Mouse (Mus musculus) stomach, embryonic 16.5 days (tissue): ENCODE data around the gene Prex1. TPM values are rescaled to one million over a fixed set of nuclear protein-coding genes. Genes with fewer than 3 reads are reported as not detected.

Source experiments
- ATAC-seq: fragments of 200-750 bp; cut with Nextera tagmentation; 2 replicates; pipeline ENCODE4 v1.8.0; 2017; ENCODE audit warnings: moderate number of reproducible peaks, moderate TSS enrichment; ENCODE audit not compliant: insufficient read depth, low FRiP score
- H3K27ac ChIP-seq: fragments of 300-500 bp; sonication (generic); 2 replicates; pipeline ENCODE4 v1.5.1; 2014; ENCODE audit warnings: low read length
- H3K27me3 ChIP-seq: fragments of 300-500 bp; sonication (generic); 2 replicates; pipeline ENCODE4 v1.6.1; 2014; ENCODE audit warnings: low read length, control low read depth, mixed read lengths; ENCODE audit not compliant: control insufficient read depth, insufficient read depth
- H3K36me3 ChIP-seq: fragments of 300-500 bp; sonication (generic); 2 replicates; pipeline ENCODE4 v1.6.1; 2014; ENCODE audit warnings: low read length; ENCODE audit not compliant: control insufficient read depth, insufficient read depth
- H3K4me1 ChIP-seq: fragments of 300-500 bp; sonication (generic); 2 replicates; pipeline ENCODE4 v1.6.1; 2014; ENCODE audit warnings: low read length, control low read depth, mixed read lengths; ENCODE audit not compliant: control insufficient read depth, insufficient read depth
- H3K4me2 ChIP-seq: fragments of 300-500 bp; sonication (generic); 2 replicates; pipeline ENCODE4 v1.6.1; 2014; ENCODE audit warnings: low read depth, low read length, mixed read lengths
- H3K4me3 ChIP-seq: fragments of 300-500 bp; sonication (generic); replicated peaks from 2 replicates; pipeline ENCODE4 v1.5.1; 2014; ENCODE audit warnings: mild to moderate bottlenecking, low read length
- H3K9ac ChIP-seq: fragments of 300-500 bp; sonication (generic); 2 replicates; pipeline ENCODE4 v1.6.1; 2014; ENCODE audit warnings: low read length
- H3K9me3 ChIP-seq: fragments of 300-500 bp; sonication (generic); replicated peaks from 2 replicates; pipeline ENCODE4 v1.6.1; 2016; ENCODE audit warnings: low read length, control low read depth; ENCODE audit not compliant: control insufficient read depth
- WGBS: fragments of 180-500 bp; shearing (Covaris S2); extraction: QIAGEN DNeasy Blood & Tissue Kit; methylation state at CpG from one replicate; pipeline ENCODE4 v1.1.7; 2014; 5-methylcytosine and 5-hydroxymethylcytosine counted together
- polyA plus RNA-seq: library from polyadenylated mRNA; unstranded; fragments of >200 nt; fragmentation: Nextera tagmentation; extraction: Ambion mirVana; gene quantifications from 2 replicates; pipeline ENCODE4 v1.2.1, GENCODE M21; 2015

Prex1 gene
- polyA plus RNA-seq, 1 experiment from 2014 or later: 11.0 TPM

GRCm38 (mm10) chr2:166683885-166684544, 29.6 kb downstream of the Prex1 start:
- Histone ChIP-seq H3K4me1 (peaks cover 7% of the 10 kb centered on the region), H3K27me3 (no peaks in the 10 kb centered on the region), H3K4me2 (0 out of 2 replicates have a peak overlapping the region, but pooled peaks have one; percentile 27), H3K9ac (no peak overlapping the region), H3K36me3 (no peaks in the 10 kb centered on the region), H3K4me3 (no peak overlapping the region), H3K9me3 (no peaks in the 10 kb centered on the region), H3K27ac (no peak overlapping the region)
- WGBS: 18% methylated on average over 13 of the region's 13 CpGs
- no peak; the same call in 1 of the 2 replicates for ATAC-seq

- 63% methylated on average over 4 of the region's 4 CpGs for WGBS
- Histone ChIP-seq H3K4me1 (peaks cover 13% of the 10 kb centered on the region), H3K9ac (no peak overlapping the region), H3K9me3 (no peaks in the 10 kb centered on the region), H3K36me3 (no peaks in the 10 kb centered on the region), H3K27me3 (no peaks in the 10 kb centered on the region), H3K4me3 (no peak overlapping the region), H3K4me2 (no peak overlapping the region), H3K27ac (no peak overlapping the region)
- no peak for ATAC-seq
These were observed 30.8 kb downstream of the Prex1 start for GRCm38 (mm10) chr2:166682866-166683265.

- peaks cover 24% of the 10 kb centered on the region for H3K4me1 ChIP-seq
- no peaks in the 10 kb centered on the region for H3K36me3 ChIP-seq
- ATAC-seq: peak; percentile 26; the same call in 1 of the 2 replicates
- no peak overlapping the region for H3K27ac ChIP-seq
- no peak overlapping the region for H3K4me3 ChIP-seq
- H3K9ac ChIP-seq: 0 out of 2 replicates have a peak overlapping the region, but pooled peaks have one; percentile 9
- no peak overlapping the region for H3K4me2 ChIP-seq
- H3K27me3 ChIP-seq: no peaks in the 10 kb centered on the region
- H3K9me3 ChIP-seq: no peaks in the 10 kb centered on the region
- WGBS: 46% methylated on average over 13 of the region's 13 CpGs
These were observed 34.5 kb downstream of the Prex1 start for GRCm38 (mm10) chr2:166678959-166679759.

GRCm38 (mm10) chr2:166676933-166677332, 36.7 kb downstream of the Prex1 start:
- Histone ChIP-seq H3K4me2 (no peak overlapping the region), H3K36me3 (no peaks in the 10 kb centered on the region), H3K9me3 (no peaks in the 10 kb centered on the region), H3K4me1 (peaks cover 24% of the 10 kb centered on the region; the same call in 1 of the 2 replicates), H3K27ac (no peak overlapping the region), H3K27me3 (no peaks in the 10 kb centered on the region), H3K4me3 (no peak overlapping the region), H3K9ac (no peak overlapping the region)
- ATAC-seq: no peak
- WGBS: 88% methylated on average over 11 of the region's 11 CpGs

GRCm38 (mm10) chr2:166676498-166676897, 37.1 kb downstream of the Prex1 start:
- Histone ChIP-seq H3K4me1 (peaks cover 25% of the 10 kb centered on the region; the same call in 1 of the 2 replicates), H3K9me3 (no peaks in the 10 kb centered on the region), H3K27me3 (no peaks in the 10 kb centered on the region), H3K36me3 (no peaks in the 10 kb centered on the region), H3K9ac (no peak overlapping the region), H3K27ac (no peak overlapping the region), H3K4me3 (no peak overlapping the region), H3K4me2 (no peak overlapping the region)
- 83% methylated on average over 14 of the region's 14 CpGs for WGBS
- ATAC-seq: no peak

GRCm38 (mm10) chr2:166675588-166676444, 37.8 kb downstream of the Prex1 start:
- Histone ChIP-seq H3K9ac (no peak overlapping the region), H3K4me1 (peaks cover 28% of the 10 kb centered on the region; the same call in 1 of the 2 replicates), H3K4me2 (no peak overlapping the region), H3K9me3 (no peaks in the 10 kb centered on the region), H3K36me3 (no peaks in the 10 kb centered on the region), H3K27ac (no peak overlapping the region), H3K27me3 (no peaks in the 10 kb centered on the region), H3K4me3 (no peak overlapping the region)
- WGBS: 48% methylated on average over 14 of the region's 14 CpGs
- ATAC-seq: peak; percentile 18; the same call in 1 of the 2 replicates

- Histone ChIP-seq H3K4me2 (no peak overlapping the region), H3K9me3 (no peaks in the 10 kb centered on the region), H3K9ac (no peak overlapping the region), H3K4me3 (no peak overlapping the region), H3K27me3 (no peaks in the 10 kb centered on the region), H3K4me1 (peaks cover 28% of the 10 kb centered on the region; the same call in 1 of the 2 replicates), H3K36me3 (no peaks in the 10 kb centered on the region), H3K27ac (no peak overlapping the region)
- 11% methylated on average over 12 of the region's 12 CpGs for WGBS
- ATAC-seq: no peak
These were observed 38.9 kb downstream of the Prex1 start for GRCm38 (mm10) chr2:166674693-166675092.

- no peak for ATAC-seq
- Histone ChIP-seq H3K4me2 (no peak overlapping the region), H3K9me3 (no peaks in the 10 kb centered on the region), H3K9ac (no peak overlapping the region), H3K4me3 (no peak overlapping the region), H3K27ac (no peak overlapping the region), H3K36me3 (no peaks in the 10 kb centered on the region), H3K4me1 (peaks cover 23% of the 10 kb centered on the region; the same call in 1 of the 2 replicates), H3K27me3 (no peaks in the 10 kb centered on the region)
- WGBS: 72% methylated on average over 12 of the region's 12 CpGs
These were observed 39.7 kb downstream of the Prex1 start for GRCm38 (mm10) chr2:166673951-166674350.
